Mouse (Mus musculus) ovary, adult 18-20 months (tissue): ENCODE results near the gene Epha10.
"Not testable (repeated sequence)": the region's sequence is repeated elsewhere in the genome, so short reads cannot be mapped to it uniquely, and the experiment has no call there.

Source experiments
- DNase-seq: peaks from one replicate; pipeline ENCODE4 v3.0.0; 2022; ENCODE audit warnings: low spot score, mixed read lengths

Gene Epha10

GRCm38 (mm10) chr4:124894508-124895428, 14.1 kb downstream of the Epha10 start:
- no peak for DNase-seq

GRCm38 (mm10) chr4:124898428-124898827, 17.7 kb downstream of the Epha10 start:
- no peak for DNase-seq

- no peak for DNase-seq
Measured at GRCm38 (mm10) chr4:124899906-124900305, 19.2 kb downstream of the Epha10 start.

GRCm38 (mm10) chr4:124905417-124905816, 24.7 kb downstream of the Epha10 start:
- DNase-seq = no peak

- no peak for DNase-seq
Measured at GRCm38 (mm10) chr4:124905971-124906822, 25.5 kb downstream of the Epha10 start.

- DNase-seq = no peak
Measured at GRCm38 (mm10) chr4:124928102-124928501, 47.4 kb downstream of the Epha10 start.

- DNase-seq = peak; percentile 91
Measured at GRCm38 (mm10) chr4:124936613-124937471, 56.1 kb downstream of the Epha10 start, which contains the start of gene 9930104L06Rik. Gene 9930104L06Rik, plus strand, starts transcription at chr4:124937048.

- not testable (repeated sequence) for DNase-seq
Measured at GRCm38 (mm10) chr4:124939211-124939610, 58.5 kb downstream of the Epha10 start, which contains the start of gene Cdca8. Gene Cdca8, minus strand, starts transcription at chr4:124939311.

GRCm38 (mm10) chr4:124943022-124943421, 62.3 kb downstream of the Epha10 start:
- no peak for DNase-seq

GRCm38 (mm10) chr4:124943781-124944180, 63.1 kb downstream of the Epha10 start:
- DNase-seq = no peak

GRCm38 (mm10) chr4:124944961-124945360, 64.3 kb downstream of the Epha10 start:
- DNase-seq = no peak

- no peak for DNase-seq
Measured at GRCm38 (mm10) chr4:124949488-124949887, 68.8 kb downstream of the Epha10 start.

GRCm38 (mm10) chr4:124950181-124951035, 69.7 kb downstream of the Epha10 start:
- no peak for DNase-seq

- no peak for DNase-seq
Measured at GRCm38 (mm10) chr4:124951036-124951433, 70.3 kb downstream of the Epha10 start.

- no peak for DNase-seq
Measured at GRCm38 (mm10) chr4:124953546-124953945, 72.8 kb downstream of the Epha10 start.

GRCm38 (mm10) chr4:124957284-124957683, 76.6 kb downstream of the Epha10 start:
- DNase-seq = peak; percentile 48

- DNase-seq = peak; percentile 13
Measured at GRCm38 (mm10) chr4:124959062-124959461, 78.4 kb downstream of the Epha10 start.

GRCm38 (mm10) chr4:124960940-124961339, 80.2 kb downstream of the Epha10 start:
- DNase-seq = no peak

GRCm38 (mm10) chr4:124962576-124962975, 81.9 kb downstream of the Epha10 start:
- no peak for DNase-seq

GRCm38 (mm10) chr4:124964912-124965599, 84.4 kb downstream of the Epha10 start:
- no peak for DNase-seq
